Mouse (Mus musculus) intestine, embryonic 15.5 days (tissue): ENCODE results near the gene Lman2l. TPM values are rescaled to one million over a fixed set of nuclear protein-coding genes. Genes with fewer than 3 reads are reported as not detected.

Experiments used
- ATAC-seq: fragments of 200-750 bp; cut with Nextera tagmentation; 2 replicates; pipeline ENCODE4 v1.8.0; 2017; ENCODE audit warnings: moderate TSS enrichment, moderate library complexity
- H3K27ac ChIP-seq: fragments of 300-500 bp; sonication (generic); 2 replicates; pipeline ENCODE4 v1.5.1; 2015; ENCODE audit warnings: mild to moderate bottlenecking, inconsistent platforms
- H3K27me3 ChIP-seq: fragments of 300-500 bp; sonication (generic); replicated peaks from 2 replicates; pipeline ENCODE4 v1.6.1; 2015; ENCODE audit warnings: inconsistent platforms
- H3K36me3 ChIP-seq: fragments of 300-500 bp; sonication (generic); 2 replicates; pipeline ENCODE4 v1.6.1; 2015; ENCODE audit warnings: inconsistent platforms
- H3K4me1 ChIP-seq: fragments of 300-500 bp; sonication (generic); replicated peaks from 2 replicates; pipeline ENCODE4 v1.6.1; 2015; ENCODE audit warnings: inconsistent platforms
- H3K4me2 ChIP-seq: fragments of 300-500 bp; sonication (generic); replicated peaks from 2 replicates; pipeline ENCODE4 v1.6.1; 2015; ENCODE audit warnings: mild to moderate bottlenecking, inconsistent platforms
- H3K4me3 ChIP-seq: fragments of 300-500 bp; sonication (generic); replicated peaks from 2 replicates; pipeline ENCODE4 v1.5.1; 2015; ENCODE audit warnings: inconsistent platforms
- H3K9ac ChIP-seq: fragments of 300-500 bp; sonication (generic); 2 replicates; pipeline ENCODE4 v1.6.1; 2015; ENCODE audit warnings: inconsistent platforms
- H3K9me3 ChIP-seq: fragments of 300-500 bp; sonication (generic); 2 replicates; pipeline ENCODE4 v1.6.1; 2016; ENCODE audit warnings: inconsistent platforms
- WGBS: fragments of 180-500 bp; shearing (Covaris S2); methylation state at CpG from one replicate; pipeline ENCODE4 v1.1.7; 2015; 5-methylcytosine and 5-hydroxymethylcytosine counted together
- polyA plus RNA-seq: library from polyadenylated mRNA; unstranded; fragments of >200 nt; fragmentation: Nextera tagmentation; extraction: Ambion mirVana; gene quantifications from 2 replicates; pipeline ENCODE4 v1.2.1, GENCODE M21; 2015

Gene Lman2l
- polyA plus RNA-seq, 1 experiment from 2014 or later: 33.3 TPM

DNA sequence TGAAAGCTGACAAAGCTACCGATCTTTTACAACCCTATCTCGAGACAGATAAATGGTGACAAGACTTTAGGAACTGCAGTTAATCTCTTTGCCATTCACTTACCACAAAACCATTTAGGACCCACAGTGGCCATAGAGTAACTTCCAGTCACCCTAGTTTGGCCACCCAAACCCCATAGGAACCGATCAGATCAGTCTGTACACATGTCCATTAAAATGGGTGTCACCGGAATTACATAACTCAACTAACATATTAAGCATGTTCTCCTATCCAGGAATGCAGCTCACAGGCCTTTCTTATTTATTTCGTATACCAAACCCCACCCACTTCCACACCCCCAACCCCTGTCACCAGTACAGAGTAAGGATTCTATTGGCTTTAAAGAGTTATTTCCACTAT, 1.8 kb upstream of the Lman2l start:
- no peak for ATAC-seq
- 0 out of 2 replicates have a peak, but pooled peaks cover 9% of the 10 kb centered on the region for H3K4me1 ChIP-seq
- no peaks in the 10 kb centered on the region for H3K27me3 ChIP-seq
- H3K9ac ChIP-seq: no peak overlapping the region
- H3K4me3 ChIP-seq: no peak overlapping the region
- no peak overlapping the region for H3K27ac ChIP-seq
- H3K36me3 ChIP-seq: no peaks in the 10 kb centered on the region
- WGBS: 84% methylated on average over 5 of the region's 5 CpGs
- H3K9me3 ChIP-seq: no peaks in the 10 kb centered on the region
- no peak overlapping the region for H3K4me2 ChIP-seq

DNA sequence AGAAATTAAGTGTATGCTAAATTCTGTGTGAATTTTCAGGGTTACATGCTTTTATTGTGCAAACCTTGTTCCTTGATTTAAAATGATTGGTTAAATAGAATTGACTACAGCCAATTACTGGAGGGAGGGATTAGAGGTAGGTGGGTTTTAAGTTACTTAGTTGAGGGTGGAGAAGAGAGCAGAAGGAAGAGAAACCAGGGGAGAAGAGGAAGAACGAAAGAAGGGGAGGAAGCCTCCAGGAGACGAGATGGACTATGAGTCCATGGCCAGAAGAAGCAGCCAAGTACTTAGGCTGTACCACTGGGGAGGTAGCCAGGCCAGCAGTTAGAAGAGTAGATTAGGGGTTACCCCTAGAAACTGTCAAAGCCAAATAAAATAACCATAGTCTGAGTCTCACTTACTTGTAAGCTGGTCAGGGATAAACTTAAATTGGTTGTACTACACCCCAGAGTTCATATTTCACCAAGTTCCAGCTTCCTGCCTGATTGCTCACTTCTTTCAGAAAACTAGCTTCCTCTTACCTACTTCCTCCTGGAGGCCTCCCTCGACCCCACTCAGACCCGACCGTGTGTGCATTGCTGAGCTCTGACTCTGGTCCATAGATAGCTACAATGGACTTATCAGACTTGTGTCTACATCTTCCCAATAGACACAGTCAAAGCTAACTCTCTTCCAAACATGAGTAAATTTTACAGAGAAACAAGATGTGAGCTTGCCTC, 1.2 kb upstream of the Lman2l start:
- no peak for ATAC-seq
- Histone ChIP-seq H3K27ac (no peak overlapping the region), H3K4me2 (no peak overlapping the region)

GRCm38 (mm10) chr1:36445508-36445907, 437 bp upstream of the Lman2l start:
- 41% methylated on average over 8 of the region's 8 CpGs for WGBS
- Histone ChIP-seq H3K4me1 (0 out of 2 replicates have a peak, but pooled peaks cover 9% of the 10 kb centered on the region), H3K4me3 (peak overlapping the region; percentile 91), H3K27ac (no peak overlapping the region), H3K9me3 (no peaks in the 10 kb centered on the region), H3K9ac (no peak overlapping the region), H3K4me2 (peak overlapping the region; percentile 78; the same call in 1 of the 2 replicates), H3K36me3 (no peaks in the 10 kb centered on the region), H3K27me3 (no peaks in the 10 kb centered on the region)
- peak; percentile 37; the same call in 1 of the 2 replicates for ATAC-seq

More for the DNA sequence above, 1.2 kb upstream of the Lman2l start:
- H3K4me1 ChIP-seq: 0 out of 2 replicates have a peak, but pooled peaks cover 9% of the 10 kb centered on the region
- no peak overlapping the region for H3K9ac ChIP-seq
- no peaks in the 10 kb centered on the region for H3K27me3 ChIP-seq
- no peaks in the 10 kb centered on the region for H3K9me3 ChIP-seq
- H3K36me3 ChIP-seq: no peaks in the 10 kb centered on the region
- 80% methylated on average over 5 of the region's 5 CpGs for WGBS
- H3K4me3 ChIP-seq: no peak overlapping the region

GRCm38 (mm10) chr1:36441101-36441500, 4.0 kb downstream of the Lman2l start:
- H3K4me2 ChIP-seq: no peak overlapping the region
- no peak overlapping the region for H3K9ac ChIP-seq
- no peak overlapping the region for H3K4me3 ChIP-seq
- H3K36me3 ChIP-seq: peaks cover 20% of the 10 kb centered on the region; the same call in 1 of the 2 replicates
- 83% methylated on average over 4 of the region's 4 CpGs for WGBS
- H3K27ac ChIP-seq: no peak overlapping the region
- 0 out of 2 replicates have a peak, but pooled peaks cover 9% of the 10 kb centered on the region for H3K4me1 ChIP-seq
- no peak for ATAC-seq
- no peaks in the 10 kb centered on the region for H3K27me3 ChIP-seq
- H3K9me3 ChIP-seq: no peaks in the 10 kb centered on the region

DNA sequence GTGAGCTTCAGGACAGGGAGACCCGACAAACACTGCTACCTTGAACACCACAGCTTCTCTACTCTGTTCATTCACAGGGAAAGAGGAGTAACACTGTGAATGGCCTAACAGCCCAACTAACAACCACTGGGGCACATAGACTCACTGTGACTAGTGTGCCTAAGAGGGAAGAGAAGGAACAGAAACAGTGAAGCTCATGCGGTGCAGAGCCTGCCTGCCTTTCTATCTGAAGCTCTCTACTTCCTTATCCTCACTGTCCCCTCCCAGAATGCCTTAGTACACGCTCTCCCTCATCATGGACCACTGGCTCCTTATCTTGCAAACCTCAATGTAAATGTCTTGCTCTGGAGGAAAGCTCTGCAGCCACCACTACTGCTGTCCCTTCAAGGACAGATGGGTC, 7.8 kb downstream of the Lman2l start:
- no peaks in the 10 kb centered on the region for H3K4me1 ChIP-seq
- no peak overlapping the region for H3K9ac ChIP-seq
- peaks cover 25% of the 10 kb centered on the region for H3K36me3 ChIP-seq
- no peaks in the 10 kb centered on the region for H3K27me3 ChIP-seq
- no peak overlapping the region for H3K4me2 ChIP-seq
- WGBS: 93% methylated on average over 3 of the region's 3 CpGs
- no peaks in the 10 kb centered on the region for H3K9me3 ChIP-seq
- no peak for ATAC-seq
- no peak overlapping the region for H3K4me3 ChIP-seq
- no peak overlapping the region for H3K27ac ChIP-seq

GRCm38 (mm10) chr1:36436515-36436914, 8.6 kb downstream of the Lman2l start:
- Histone ChIP-seq H3K36me3 (peaks cover 29% of the 10 kb centered on the region), H3K4me2 (no peak overlapping the region), H3K27ac (no peak overlapping the region), H3K9me3 (no peaks in the 10 kb centered on the region), H3K9ac (no peak overlapping the region), H3K4me3 (no peak overlapping the region), H3K4me1 (no peaks in the 10 kb centered on the region), H3K27me3 (no peaks in the 10 kb centered on the region)
- 95% methylated on average over 6 of the region's 6 CpGs for WGBS
- no peak for ATAC-seq

- WGBS: 83% methylated on average over 4 of the region's 4 CpGs
- no peak for ATAC-seq
Measured at GRCm38 (mm10) chr1:36435071-36435470, 10.0 kb downstream of the Lman2l start.

GRCm38 (mm10) chr1:36433616-36434015, 11.5 kb downstream of the Lman2l start:
- Histone ChIP-seq H3K36me3 (peaks cover 28% of the 10 kb centered on the region), H3K27ac (no peak overlapping the region), H3K4me1 (no peaks in the 10 kb centered on the region), H3K4me2 (no peak overlapping the region), H3K27me3 (no peaks in the 10 kb centered on the region), H3K4me3 (no peak overlapping the region), H3K9ac (no peak overlapping the region), H3K9me3 (no peaks in the 10 kb centered on the region)
- no peak for ATAC-seq
- 93% methylated on average over 3 of the region's 3 CpGs for WGBS

More at GRCm38 (mm10) chr1:36435071-36435470, 10.0 kb downstream of the Lman2l start:
- Histone ChIP-seq H3K9ac (no peak overlapping the region), H3K27me3 (no peaks in the 10 kb centered on the region), H3K4me2 (no peak overlapping the region), H3K27ac (no peak overlapping the region), H3K9me3 (no peaks in the 10 kb centered on the region), H3K36me3 (peaks cover 32% of the 10 kb centered on the region), H3K4me3 (no peak overlapping the region), H3K4me1 (no peaks in the 10 kb centered on the region)

DNA sequence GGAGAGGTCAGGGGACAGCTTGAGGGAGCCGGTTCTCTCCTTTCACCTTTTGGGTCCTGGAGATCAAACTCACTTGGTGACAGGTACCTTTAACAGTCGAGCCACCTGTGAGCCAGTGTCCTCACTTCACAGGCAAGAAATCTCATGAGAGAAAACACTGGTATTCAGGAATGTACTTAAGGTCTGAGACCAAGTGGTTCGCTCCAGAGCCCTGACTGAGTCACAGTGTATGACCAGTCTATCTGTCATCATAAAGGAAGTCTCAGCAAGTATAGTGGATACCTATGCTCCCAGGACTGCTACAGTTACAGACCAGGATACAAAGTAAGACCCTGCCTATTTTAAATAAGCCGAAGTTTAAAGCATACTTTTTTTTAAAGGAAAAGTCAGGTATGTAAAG, 12.1 kb downstream of the Lman2l start:
- Histone ChIP-seq H3K36me3 (peaks cover 32% of the 10 kb centered on the region), H3K27ac (no peak overlapping the region), H3K9me3 (no peaks in the 10 kb centered on the region), H3K4me1 (no peaks in the 10 kb centered on the region), H3K4me3 (no peak overlapping the region), H3K4me2 (no peak overlapping the region), H3K27me3 (no peaks in the 10 kb centered on the region), H3K9ac (no peak overlapping the region)
- ATAC-seq: no peak
- 79% methylated on average over 4 of the region's 4 CpGs for WGBS

GRCm38 (mm10) chr1:36429511-36429910, 15.6 kb downstream of the Lman2l start:
- no peaks in the 10 kb centered on the region for H3K27me3 ChIP-seq
- H3K27ac ChIP-seq: no peak overlapping the region
- H3K9ac ChIP-seq: no peak overlapping the region
- no peak for ATAC-seq
- H3K36me3 ChIP-seq: peaks cover 26% of the 10 kb centered on the region
- no peaks in the 10 kb centered on the region for H3K4me1 ChIP-seq
- WGBS: 91% methylated on average over 2 of the region's 2 CpGs
- no peak overlapping the region for H3K4me3 ChIP-seq
- no peaks in the 10 kb centered on the region for H3K9me3 ChIP-seq
- no peak overlapping the region for H3K4me2 ChIP-seq

DNA sequence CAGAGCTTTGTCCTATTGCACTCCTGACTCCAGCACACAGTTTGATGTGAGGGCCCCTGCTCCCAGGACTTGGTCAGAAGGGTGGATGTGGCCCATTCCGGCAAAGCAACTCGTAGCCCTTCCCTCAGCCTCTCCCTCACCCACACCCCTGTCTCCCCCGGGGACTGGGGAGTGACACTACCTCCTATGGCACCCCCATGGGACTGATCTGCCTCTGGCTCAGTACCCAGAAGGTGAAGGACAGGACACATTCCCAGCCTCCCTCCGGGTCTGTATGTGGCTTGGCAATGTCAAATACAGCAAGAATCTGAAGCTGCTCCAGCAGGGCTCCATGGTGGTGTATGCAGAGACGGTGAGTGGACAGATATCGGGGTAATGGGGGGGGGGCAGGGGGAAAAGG, 40.5 kb downstream of the Lman2l start:
- WGBS: 77% methylated on average over 6 of the region's 6 CpGs
- no peak overlapping the region for H3K4me3 ChIP-seq
- no peaks in the 10 kb centered on the region for H3K36me3 ChIP-seq
- no peaks in the 10 kb centered on the region for H3K27me3 ChIP-seq
- no peak for ATAC-seq
- no peak overlapping the region for H3K9ac ChIP-seq
- no peak overlapping the region for H3K27ac ChIP-seq
- H3K9me3 ChIP-seq: no peaks in the 10 kb centered on the region
- H3K4me2 ChIP-seq: no peak overlapping the region
- no peaks in the 10 kb centered on the region for H3K4me1 ChIP-seq

GRCm38 (mm10) chr1:36401509-36401908, 43.6 kb downstream of the Lman2l start:
- H3K9me3 ChIP-seq: no peaks in the 10 kb centered on the region
- no peak overlapping the region for H3K4me3 ChIP-seq
- H3K27ac ChIP-seq: no peak overlapping the region
- H3K27me3 ChIP-seq: no peaks in the 10 kb centered on the region
- no peak overlapping the region for H3K9ac ChIP-seq
- no peak for ATAC-seq
- H3K4me2 ChIP-seq: no peak overlapping the region
- WGBS: 62% methylated on average over 4 of the region's 4 CpGs
- no peaks in the 10 kb centered on the region for H3K36me3 ChIP-seq
- H3K4me1 ChIP-seq: no peaks in the 10 kb centered on the region

GRCm38 (mm10) chr1:36397041-36397440, 48.0 kb downstream of the Lman2l start:
- H3K4me3 ChIP-seq: no peak overlapping the region

More at GRCm38 (mm10) chr1:36397041-36397440, 48.0 kb downstream of the Lman2l start:
- no peaks in the 10 kb centered on the region for H3K27me3 ChIP-seq
- no peak for ATAC-seq
- H3K4me1 ChIP-seq: no peaks in the 10 kb centered on the region
- H3K9ac ChIP-seq: peak overlapping the region; percentile 20; the same call in 1 of the 2 replicates
- H3K36me3 ChIP-seq: no peaks in the 10 kb centered on the region
- 17% methylated on average over 6 of the region's 6 CpGs for WGBS
- no peak overlapping the region for H3K4me2 ChIP-seq
- no peaks in the 10 kb centered on the region for H3K9me3 ChIP-seq
- H3K27ac ChIP-seq: no peak overlapping the region
